Mouse (Mus musculus): ENCODE measurements around the gene Lamc3.

Lamc3 gene

GRCm38 (mm10) chr2:31887030-31887429, at the start of gene Lamc3:
Lamc3 (plus strand) TSS chr2:31887291.
- DNase-seq (ENCODE audit: low spot score) = peak; percentile 72

GRCm38 (mm10) chr2:31838868-31839267, 48.2 kb upstream of the Lamc3 start:
- no peak for DNase-seq (ENCODE audit: low spot score)

- DNase-seq (ENCODE audit: low spot score) = peak; percentile 42
Measured at GRCm38 (mm10) chr2:31844729-31845136, 42.4 kb upstream of the Lamc3 start.

- no peak for DNase-seq (ENCODE audit: low spot score)
Measured at GRCm38 (mm10) chr2:31845512-31845895, 41.6 kb upstream of the Lamc3 start.

- no peak for DNase-seq (ENCODE audit: low spot score)
Measured at GRCm38 (mm10) chr2:31845896-31846691, 41.0 kb upstream of the Lamc3 start, which contains the start of gene Fibcd1. Fibcd1 (minus strand) TSS chr2:31846005.

GRCm38 (mm10) chr2:31846692-31847660, 40.1 kb upstream of the Lamc3 start:
- peak; percentile 44 for DNase-seq (ENCODE audit: low spot score)

GRCm38 (mm10) chr2:31847908-31848307, 39.2 kb upstream of the Lamc3 start:
- DNase-seq (ENCODE audit: low spot score) = no peak

- DNase-seq (ENCODE audit: low spot score) = peak; percentile 69
Measured at GRCm38 (mm10) chr2:31850141-31850540, 37.0 kb upstream of the Lamc3 start.

- no peak for DNase-seq (ENCODE audit: low spot score)
Measured at GRCm38 (mm10) chr2:31855991-31856390, 31.1 kb upstream of the Lamc3 start.

- DNase-seq (ENCODE audit: low spot score) = no peak
Measured at GRCm38 (mm10) chr2:31857180-31857579, 29.9 kb upstream of the Lamc3 start.

- no peak for DNase-seq (ENCODE audit: low spot score)
Measured at GRCm38 (mm10) chr2:31858500-31858899, 28.6 kb upstream of the Lamc3 start.

GRCm38 (mm10) chr2:31862919-31863318, 24.2 kb upstream of the Lamc3 start:
- no peak for DNase-seq (ENCODE audit: low spot score)

GRCm38 (mm10) chr2:31863766-31864165, 23.3 kb upstream of the Lamc3 start:
- DNase-seq (ENCODE audit: low spot score) = no peak

- no peak for DNase-seq (ENCODE audit: low spot score)
Measured at GRCm38 (mm10) chr2:31864891-31865290, 22.2 kb upstream of the Lamc3 start.

- DNase-seq (ENCODE audit: low spot score) = no peak
Measured at GRCm38 (mm10) chr2:31865322-31865721, 21.8 kb upstream of the Lamc3 start.

GRCm38 (mm10) chr2:31865794-31866193, 21.3 kb upstream of the Lamc3 start:
- DNase-seq (ENCODE audit: low spot score) = no peak

GRCm38 (mm10) chr2:31867773-31868537, 19.1 kb upstream of the Lamc3 start:
- no peak for DNase-seq (ENCODE audit: low spot score)

- no peak for DNase-seq (ENCODE audit: low spot score)
Measured at GRCm38 (mm10) chr2:31868538-31869164, 18.4 kb upstream of the Lamc3 start.

- no peak for DNase-seq (ENCODE audit: low spot score)
Measured at GRCm38 (mm10) chr2:31869692-31870091, 17.4 kb upstream of the Lamc3 start.

- DNase-seq (ENCODE audit: low spot score) = no peak
Measured at GRCm38 (mm10) chr2:31870683-31871082, 16.4 kb upstream of the Lamc3 start.

- DNase-seq (ENCODE audit: low spot score) = no peak
Measured at GRCm38 (mm10) chr2:31874290-31874855, 12.7 kb upstream of the Lamc3 start.

Measured in embryo, embryonic 10 days (tissue).